Mouse (Mus musculus) adipocyte (in vitro differentiated cells): ENCODE data around the gene Tubg1.
"Not testable (repeated sequence)": the region's sequence is repeated elsewhere in the genome, so short reads cannot be mapped to it uniquely, and the experiment has no call there.

Experiments
- DNase-seq: peaks from one replicate; pipeline ENCODE4 v3.0.0-alpha.2; 2016; ENCODE audit warnings: low spot score

The Tubg1 gene

DNA sequence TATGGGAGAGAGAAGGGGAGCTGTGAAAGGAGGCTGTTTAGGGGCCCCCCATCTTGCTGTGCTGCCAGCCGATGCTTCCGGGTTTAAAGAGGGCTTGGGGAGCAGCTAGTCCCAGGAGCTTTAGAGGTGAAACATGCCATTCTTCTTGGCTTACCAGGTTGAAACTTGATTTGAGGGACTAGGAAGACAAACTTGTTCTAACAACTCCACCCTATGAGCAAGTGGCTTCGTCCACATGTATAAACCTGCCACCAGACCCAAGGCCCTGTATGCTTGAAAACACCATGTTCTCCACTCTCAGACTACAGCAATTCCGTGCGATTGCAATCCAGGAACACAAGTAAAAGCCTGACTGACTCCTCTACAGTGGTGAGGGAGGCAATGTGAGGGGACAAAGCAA is 16.7 kb upstream of the Tubg1 start:
- DNase-seq: no peak

DNA sequence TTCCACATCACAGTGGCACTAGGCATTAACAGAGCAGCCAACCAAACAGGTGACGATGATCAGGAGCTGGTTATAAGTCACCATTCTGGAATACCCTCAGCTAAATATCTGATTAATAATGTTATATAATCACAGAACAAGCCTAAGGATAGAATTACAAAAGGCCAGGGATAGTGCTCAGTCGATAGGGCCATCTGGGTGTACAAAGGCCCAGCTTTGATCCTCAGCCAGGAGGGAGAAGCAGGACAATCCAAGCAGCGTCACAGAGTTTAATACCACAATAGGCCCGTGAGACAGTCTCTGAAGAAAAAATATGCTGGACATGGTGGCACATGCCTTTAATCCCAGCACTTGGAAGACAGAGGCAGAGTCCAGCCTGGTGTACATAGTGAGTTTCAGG is 10.4 kb upstream of the Tubg1 start:
- DNase-seq: no peak

DNA sequence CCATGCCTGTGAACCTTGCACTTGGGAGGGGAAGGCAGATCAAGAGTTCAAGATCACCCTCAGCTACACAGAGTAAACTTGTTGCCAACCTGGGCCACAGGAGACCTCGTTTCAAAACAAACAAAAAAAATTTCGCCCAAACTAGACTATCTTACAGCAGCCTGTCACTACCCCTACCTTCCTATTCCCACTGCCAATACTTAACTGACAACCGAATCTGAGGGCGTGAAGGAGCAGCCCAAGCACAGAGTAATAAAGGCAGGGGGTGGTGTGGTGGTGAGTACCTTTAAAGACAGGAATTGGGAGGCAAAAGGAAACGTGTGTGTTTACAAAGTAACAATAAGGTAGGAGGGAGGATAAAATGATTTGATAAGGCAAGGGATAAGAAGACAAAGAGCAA is 9.0 kb upstream of the Tubg1 start:
- DNase-seq: no peak

DNA sequence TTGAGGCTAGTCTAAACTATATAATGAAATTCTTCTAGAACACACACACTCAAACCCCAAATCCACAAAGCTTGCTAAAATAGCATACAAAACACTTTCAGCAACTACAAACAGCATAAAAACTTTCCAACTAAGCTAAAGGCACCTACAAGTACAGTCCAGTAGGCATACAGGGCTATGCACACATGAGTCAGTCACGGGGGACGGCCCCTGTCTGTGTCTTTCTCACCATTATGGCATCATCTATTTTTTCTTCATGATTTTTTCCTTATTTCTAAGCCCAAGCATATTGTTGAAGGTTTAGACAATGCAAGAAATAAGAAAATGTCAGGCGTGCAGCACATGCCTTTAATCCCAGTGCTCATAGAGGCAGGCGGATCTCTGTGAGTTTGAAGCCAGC is 8.6 kb upstream of the Tubg1 start:
- DNase-seq: no peak

GRCm38 (mm10) chr11:101112186-101112585 is 7.6 kb upstream of the Tubg1 start:
- no peak for DNase-seq

DNA sequence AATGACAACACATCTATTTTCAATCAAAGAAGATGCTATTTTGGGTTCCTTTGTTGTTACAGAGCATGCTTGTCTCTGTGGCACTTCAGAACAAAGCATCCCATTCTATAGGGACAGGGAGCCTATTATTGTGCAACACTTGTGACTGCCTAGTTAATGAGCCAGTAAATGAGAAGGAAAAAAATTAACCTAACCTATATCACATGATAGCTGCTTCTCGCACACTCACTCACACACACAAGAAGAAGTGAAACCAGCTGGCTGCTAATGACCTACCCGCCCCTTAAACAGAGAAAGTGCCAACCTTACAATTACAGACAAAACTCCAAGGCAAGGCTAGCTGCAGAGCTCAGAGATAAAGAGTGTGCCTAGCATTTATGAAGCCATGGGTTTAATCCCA is 4.2 kb upstream of the Tubg1 start:
- no peak for DNase-seq

- DNase-seq: no peak
These were observed 1.6 kb upstream of the Tubg1 start for GRCm38 (mm10) chr11:101118105-101118504.

DNA sequence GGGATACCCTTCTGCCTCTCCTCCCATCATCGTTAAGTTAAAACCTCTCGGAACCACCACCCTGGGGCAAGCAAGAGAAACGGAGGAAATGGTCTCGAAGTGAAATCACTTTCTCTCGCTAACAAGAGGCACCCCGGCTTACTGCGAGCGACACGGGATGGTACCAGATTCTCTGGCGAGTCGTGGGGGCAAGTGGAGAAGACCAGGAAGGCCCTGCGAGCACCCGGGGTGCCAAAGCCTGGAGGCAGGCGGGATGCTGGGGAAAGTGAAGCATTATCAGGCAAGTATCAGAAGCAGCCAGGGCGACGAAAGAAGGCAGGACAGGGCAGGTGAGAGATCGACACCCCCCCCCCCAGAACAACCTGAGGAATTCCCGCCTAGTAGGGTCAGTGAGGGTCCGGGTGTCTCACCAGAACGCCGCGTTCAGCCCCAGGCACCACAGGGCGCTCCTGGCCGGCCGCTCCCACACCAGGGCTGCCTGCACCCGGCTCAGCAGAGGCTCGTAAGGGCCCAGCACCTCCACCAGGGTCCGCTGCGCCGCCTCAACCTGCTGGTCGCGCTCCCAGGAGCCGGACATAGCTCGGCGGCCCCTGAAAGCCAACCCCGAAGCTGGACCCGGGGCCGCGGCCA is 492 bp upstream of the Tubg1 start:
- peak; percentile 33 for DNase-seq

GRCm38 (mm10) chr11:101120545-101121188 is 929 bp downstream of the Tubg1 start:
- DNase-seq: no peak

DNA sequence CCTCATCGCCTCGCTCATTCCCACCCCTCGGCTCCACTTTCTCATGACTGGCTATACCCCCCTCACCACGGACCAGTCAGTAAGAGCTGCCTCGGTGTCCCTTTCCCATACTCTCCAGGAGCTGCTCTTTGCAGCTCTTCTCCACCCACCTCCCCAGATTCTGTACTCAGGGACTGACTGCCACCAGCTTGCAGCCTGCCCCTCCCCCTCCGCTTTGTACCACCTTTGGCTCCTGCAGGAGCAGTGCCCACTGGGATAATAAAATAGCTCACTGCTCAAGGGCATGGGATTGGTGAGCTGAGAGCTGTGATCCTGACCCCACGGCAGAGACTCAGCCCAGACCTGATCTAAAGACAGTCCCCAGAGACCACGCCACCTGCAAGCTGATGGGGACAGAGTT is 4.8 kb downstream of the Tubg1 start:
- not testable (repeated sequence) for DNase-seq

GRCm38 (mm10) chr11:101125008-101125407 is 5.3 kb downstream of the Tubg1 start:
- DNase-seq: not testable (repeated sequence)

GRCm38 (mm10) chr11:101127075-101127474 is 7.3 kb downstream of the Tubg1 start:
- no peak for DNase-seq

- no peak for DNase-seq
These were observed 9.3 kb downstream of the Tubg1 start for GRCm38 (mm10) chr11:101128996-101129577.

- DNase-seq: peak; percentile 35
These were observed 10.5 kb downstream of the Tubg1 start for GRCm38 (mm10) chr11:101130056-101130756.

DNA sequence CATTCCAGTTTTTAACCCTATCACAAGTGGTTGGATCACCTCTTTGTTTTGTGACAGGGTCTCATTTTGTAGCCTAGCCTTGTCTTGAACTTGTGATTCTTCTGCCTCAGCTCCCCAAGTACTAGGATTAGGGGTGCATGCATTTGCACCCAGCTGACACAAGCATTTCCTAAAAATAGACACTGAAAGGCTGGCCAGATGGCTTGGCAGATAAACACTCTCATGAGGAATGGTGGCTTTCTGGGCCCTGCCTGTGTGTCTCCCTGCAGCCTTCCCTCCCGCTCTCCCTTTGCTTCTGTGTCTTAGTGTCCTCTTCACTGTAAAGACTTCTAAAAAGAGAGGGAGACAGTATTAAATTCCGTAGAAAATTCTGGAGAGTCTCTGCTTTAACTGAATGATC is 11.4 kb downstream of the Tubg1 start:
- peak; percentile 69 for DNase-seq

DNA sequence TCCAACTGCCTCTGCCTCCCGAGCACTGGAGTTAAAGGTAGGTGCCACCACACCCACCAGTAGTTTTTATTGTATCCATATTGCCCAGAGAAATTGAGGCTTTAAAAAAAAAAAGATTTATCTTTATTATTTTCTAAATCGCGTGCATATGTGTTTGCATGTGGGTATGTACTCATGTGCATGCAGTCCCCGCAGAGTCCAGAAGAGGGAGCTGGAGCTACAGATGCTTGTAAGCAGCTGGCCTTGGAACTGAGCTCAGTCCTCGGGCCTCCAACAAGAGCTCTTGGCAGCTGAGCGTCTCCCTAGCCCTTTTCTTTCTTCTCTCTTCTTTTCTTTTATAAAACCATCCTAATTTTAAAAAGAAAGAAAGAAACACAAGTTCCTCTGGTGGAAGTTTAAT is 12.0 kb downstream of the Tubg1 start:
- peak; percentile 61 for DNase-seq

- no peak for DNase-seq
These were observed 13.3 kb downstream of the Tubg1 start for GRCm38 (mm10) chr11:101133037-101133436.

DNA sequence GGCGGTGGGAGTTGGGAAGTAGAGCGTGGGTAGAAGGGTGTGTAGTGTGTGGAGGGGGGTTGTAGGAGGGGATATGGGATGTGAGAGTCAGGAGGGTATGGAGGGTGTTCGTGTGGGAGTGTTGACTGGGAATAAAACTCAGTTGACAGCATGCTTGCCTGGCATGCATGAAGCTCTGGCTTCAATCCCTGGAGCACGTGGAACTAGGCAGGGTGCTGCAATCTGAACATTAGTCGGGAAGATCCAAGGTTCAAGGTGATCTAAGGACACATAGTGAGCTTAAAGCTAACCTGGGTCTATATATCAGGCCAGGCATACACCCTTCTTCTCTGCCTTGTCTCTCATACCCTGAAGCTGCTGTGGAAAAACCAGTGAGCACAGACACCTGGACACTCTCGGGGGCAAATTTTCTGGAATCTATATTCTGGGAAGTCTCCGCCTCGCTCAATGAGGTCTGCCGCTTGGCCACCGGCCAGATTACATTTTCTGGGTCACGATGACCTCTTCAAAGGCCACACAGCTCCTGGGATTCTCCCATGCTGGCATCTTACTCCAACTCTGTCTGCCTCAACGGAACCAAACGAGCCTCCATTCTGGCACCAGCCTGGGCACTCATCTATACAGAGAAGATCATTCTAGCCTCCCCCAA is 14.6 kb downstream of the Tubg1 start:
- no peak for DNase-seq

DNA sequence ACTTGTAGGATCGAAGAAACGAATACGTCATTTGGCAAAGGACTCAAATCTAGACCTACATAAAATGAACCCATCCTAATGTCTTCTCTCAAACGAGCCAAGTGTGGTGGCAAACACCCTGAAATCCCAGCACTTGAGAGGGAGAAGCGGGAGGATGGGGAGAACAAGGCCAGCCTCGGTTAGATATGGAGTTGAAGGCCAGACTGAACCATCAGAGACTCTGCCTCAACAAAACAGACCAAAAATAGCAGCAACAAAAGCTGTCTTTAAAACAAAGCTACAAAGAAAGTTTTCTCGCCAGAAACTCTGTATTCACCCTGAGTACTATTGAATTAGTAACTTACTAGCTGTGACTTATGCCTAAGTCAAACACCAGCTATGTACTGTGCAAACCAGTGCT is 17.3 kb downstream of the Tubg1 start:
- DNase-seq: no peak

DNA sequence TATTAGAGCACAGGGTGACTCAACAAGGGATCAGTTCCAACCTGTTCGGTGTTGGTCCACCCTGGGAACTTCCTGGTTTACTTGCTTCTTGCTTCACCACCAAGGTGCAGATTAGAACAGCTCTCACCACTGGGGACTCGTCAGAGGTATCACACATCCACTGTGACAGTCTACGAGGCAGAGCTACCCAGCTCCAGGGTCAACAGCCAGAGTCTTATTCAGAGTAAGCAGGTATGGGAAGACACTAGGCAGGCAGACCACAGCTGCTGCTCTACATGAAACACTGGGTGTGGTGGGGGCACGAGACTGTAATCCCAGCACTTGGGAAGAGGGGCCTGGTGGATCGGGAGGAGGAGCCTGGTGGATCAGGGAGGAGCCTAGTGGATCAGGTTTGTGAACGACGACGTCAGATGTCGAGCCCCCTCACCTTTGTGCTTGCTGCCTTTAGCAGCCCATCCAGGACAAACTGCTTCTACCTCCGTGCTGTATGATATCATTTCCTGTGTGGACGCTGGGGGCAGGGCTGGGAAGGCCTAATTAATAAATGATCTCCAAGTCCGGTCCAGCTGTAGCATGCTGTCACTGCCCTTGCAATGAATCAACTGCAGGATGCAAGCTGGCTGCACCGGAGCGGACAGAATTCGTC is 18.9 kb downstream of the Tubg1 start:
- DNase-seq: no peak

DNA sequence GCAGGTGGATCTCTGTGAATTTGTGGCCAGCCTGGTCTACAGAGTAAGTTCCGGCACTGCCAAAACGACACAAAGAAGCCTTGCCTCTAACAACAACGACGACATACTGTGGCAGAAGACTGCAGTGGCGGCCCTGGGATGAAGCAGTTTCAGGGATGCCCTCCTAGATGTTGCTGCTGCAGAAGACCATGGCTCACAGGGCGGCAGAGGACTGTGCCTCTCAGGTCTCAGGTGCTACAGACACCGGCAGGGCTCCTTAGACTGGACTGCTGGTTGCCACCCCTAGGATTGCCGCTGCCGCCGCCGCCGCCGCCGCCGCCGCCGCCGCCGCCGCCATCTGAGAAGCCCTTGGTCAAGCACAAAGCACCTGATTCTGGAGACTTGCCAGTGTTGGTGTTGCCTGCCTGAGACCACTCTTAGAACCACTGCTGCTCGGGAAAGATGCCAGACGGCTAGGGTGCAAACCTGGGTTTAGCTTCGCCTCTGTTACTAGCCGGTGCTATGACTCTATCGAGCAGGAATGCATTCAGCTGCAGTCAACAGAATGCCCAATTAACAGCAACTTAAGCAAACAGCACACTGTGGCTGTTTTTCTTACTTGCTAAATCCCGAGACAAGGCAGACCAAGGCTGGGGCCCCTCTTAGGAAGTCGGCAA is 20.6 kb downstream of the Tubg1 start:
- DNase-seq: no peak

DNA sequence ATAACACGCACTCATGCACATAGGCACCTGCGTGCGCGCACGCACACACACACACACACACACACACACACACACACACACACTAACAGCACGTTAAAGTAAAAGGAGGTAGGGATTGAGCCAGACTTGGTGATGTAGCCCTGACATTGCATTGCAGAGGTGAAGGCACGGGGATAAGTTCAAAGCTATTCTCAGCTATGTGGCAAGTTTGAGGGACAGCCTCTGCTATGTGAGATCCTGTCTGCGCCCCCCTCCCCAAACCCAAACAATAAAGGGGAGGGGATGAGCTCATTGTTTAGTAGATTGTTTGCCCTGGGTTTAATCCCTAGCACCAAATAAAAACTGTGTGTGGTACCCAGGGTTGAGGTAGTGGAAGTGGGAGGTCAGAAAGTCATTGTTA is 21.4 kb downstream of the Tubg1 start:
- no peak for DNase-seq
